ENCODE assay signal across 28 mouse cellular contexts in genomic region chr12:79060134-79060533, GRCm38 (mm10). TPM values are rescaled to one million over a fixed set of nuclear protein-coding genes. Genes with fewer than 3 reads are reported as not detected.
A peak's percentile ranks its signal among the peaks of the same experiment; 100 is the strongest.
DNase-seq lines count a peak whose midpoint lies in the region; ATAC-seq and TF ChIP-seq lines count a peak whose summit lies in the region.
"Had no signal": no experiment of that assay in that cellular context is flagged by ENCODE, and none has a peak within 500 bp of the region (broad histone marks: within the 10 kb centered on the region; RNA-seq: fewer than 3 reads in every experiment).

No protein-coding gene starts in this region.

- H3K9ac ChIP-seq in intestine, embryonic 15.5 days: no peak overlapping the region
- H3K9ac ChIP-seq in intestine, postnatal 0 days (ENCODE audit: low read depth, low read length): no peak overlapping the region
- no peak overlapping the region for H3K9ac ChIP-seq in CH12.LX (ENCODE audit: insufficient read depth, low read depth)
- no peak overlapping the region for H3K9ac ChIP-seq in lung, embryonic 15.5 days
- H3K9ac ChIP-seq in stomach, embryonic 14.5 days (replicated peaks; ENCODE audit: low read depth, low read length): no peak overlapping the region
- H3K9ac ChIP-seq: embryonic facial prominence, embryonic 15.5 days; forebrain, embryonic 12.5 days; forebrain, postnatal 0 days; heart, embryonic 12.5 days; hindbrain, embryonic 14.5 days; liver, embryonic 12.5 days; liver, postnatal 0 days had no signal

- TF ChIP-seq RAD21 in CH12.LX (IDR thresholded peaks at IDR 0.05; ENCODE audit: low read depth, low read length): no peak

- H3K9me3 ChIP-seq in intestine, embryonic 15.5 days: no peaks in the 10 kb centered on the region
- H3K9me3 ChIP-seq in intestine, postnatal 0 days (ENCODE audit: control insufficient read depth): no peaks in the 10 kb centered on the region
- H3K9me3 ChIP-seq in CH12.LX (replicated peaks; ENCODE audit: low read length): peaks cover 3% of the 10 kb centered on the region
- H3K9me3 ChIP-seq in lung, embryonic 15.5 days: no peaks in the 10 kb centered on the region
- no peaks in the 10 kb centered on the region for H3K9me3 ChIP-seq in stomach, embryonic 14.5 days (ENCODE audit: control insufficient read depth, low read depth, low read length)
- H3K9me3 ChIP-seq: embryonic facial prominence, embryonic 10.5 days; embryonic facial prominence, embryonic 15.5 days; forebrain, embryonic 12.5 days; heart, embryonic 12.5 days; liver, embryonic 12.5 days had no signal

- dilution Hi-C loops in CH12.LX (cut with MboI; ENCODE audit: extremely low pct_ligation_motif_present, extremely low pct_unique_long_range_greater_than_20kb, low sequenced_read_pairs): no loop called here

- 86% methylated on average over 9 of the region's 9 CpGs for WGBS in intestine, embryonic 15.5 days
- 87% methylated on average over 9 of the region's 9 CpGs for WGBS in intestine, postnatal 0 days
- 72% methylated on average over 9 of the region's 9 CpGs for WGBS in lung, embryonic 15.5 days
- WGBS in stomach, embryonic 14.5 days: 87% methylated on average over 9 of the region's 9 CpGs

- no peak overlapping the region for H3K4me3 ChIP-seq in intestine, embryonic 15.5 days (replicated peaks)
- no peak overlapping the region for H3K4me3 ChIP-seq in intestine, postnatal 0 days (ENCODE audit: low read depth, low read length)
- H3K4me3 ChIP-seq in CH12.LX (replicated peaks in 1 of 3; ENCODE audit: low read depth in 2 of 3, low read length in 2 of 3, poor library complexity in 1 of 3): no peak overlapping the region
- no peak overlapping the region for H3K4me3 ChIP-seq in lung, embryonic 15.5 days
- H3K4me3 ChIP-seq in stomach, embryonic 14.5 days (ENCODE audit: low read depth, low read length): no peak overlapping the region
- H3K4me3 ChIP-seq: embryonic facial prominence, embryonic 10.5 days; embryonic facial prominence, embryonic 15.5 days; forebrain, embryonic 12.5 days; heart, embryonic 12.5 days; liver, embryonic 12.5 days had no signal

- no peak for TF ChIP-seq POLR2A in CH12.LX (IDR thresholded peaks at IDR 0.05; ENCODE audit: low read depth, low read length)

- in situ Hi-C loops in CH12.LX (cut with MboI; ENCODE audit: low pct_ligation_motif_present, low pct_unique_long_range_greater_than_20kb, low sequenced_read_pairs): no loop called here

- H3K27ac ChIP-seq in intestine, embryonic 15.5 days: no peak overlapping the region
- no peak overlapping the region for H3K27ac ChIP-seq in intestine, postnatal 0 days (ENCODE audit: low read depth, low read length)
- H3K27ac ChIP-seq in CH12.LX (ENCODE audit: insufficient read depth, low read depth): 0 out of 2 replicates have a peak overlapping the region, but pooled peaks have one; percentile 26
- H3K27ac ChIP-seq in lung, embryonic 15.5 days: peak overlapping the region; percentile 25
- H3K27ac ChIP-seq in stomach, embryonic 14.5 days (ENCODE audit: low read length): no peak overlapping the region
- H3K27ac ChIP-seq: embryonic facial prominence, embryonic 10.5 days; embryonic facial prominence, embryonic 15.5 days; forebrain, embryonic 12.5 days; hindbrain, embryonic 14.5 days; kidney, postnatal 0 days; liver, embryonic 12.5 days had no signal

- peaks cover 9% of the 10 kb centered on the region for H3K36me3 ChIP-seq in intestine, embryonic 15.5 days
- peaks cover 38% of the 10 kb centered on the region for H3K36me3 ChIP-seq in intestine, postnatal 0 days (ENCODE audit: control insufficient read depth, insufficient read depth)
- peaks cover 0 to 23% of the 10 kb centered on the region in 2 experiments for H3K36me3 ChIP-seq in CH12.LX (replicated peaks in 1 of 2; ENCODE audit: control insufficient read depth in 1 of 2, insufficient read depth in 1 of 2, low read length in 1 of 2)
- H3K36me3 ChIP-seq in lung, embryonic 15.5 days: 0 out of 2 replicates have a peak, but pooled peaks cover 3% of the 10 kb centered on the region
- H3K36me3 ChIP-seq in stomach, embryonic 14.5 days (ENCODE audit: control insufficient read depth, insufficient read depth, low read length): no peaks in the 10 kb centered on the region; the same call in 1 of the 2 replicates
- H3K36me3 ChIP-seq: liver, embryonic 12.5 days had no signal

- H3K4me2 ChIP-seq in intestine, embryonic 15.5 days (replicated peaks): no peak overlapping the region
- H3K4me2 ChIP-seq in intestine, postnatal 0 days (replicated peaks; ENCODE audit: low read depth): no peak overlapping the region
- no peak overlapping the region for H3K4me2 ChIP-seq in CH12.LX (ENCODE audit: insufficient read depth, low read depth, poor library complexity, severe bottlenecking)
- no peak overlapping the region for H3K4me2 ChIP-seq in lung, embryonic 15.5 days
- H3K4me2 ChIP-seq in stomach, embryonic 14.5 days (replicated peaks; ENCODE audit: low read depth, low read length): no peak overlapping the region
- H3K4me2 ChIP-seq: embryonic facial prominence, embryonic 15.5 days; forebrain, embryonic 12.5 days; heart, embryonic 12.5 days; hindbrain, embryonic 14.5 days; liver, embryonic 12.5 days had no signal

- no peak for TF ChIP-seq CTCF in intestine, postnatal 0 days (IDR thresholded peaks at IDR 0.05; ENCODE audit: low read depth)
- TF ChIP-seq CTCF in CH12.LX (conservative IDR thresholded peaks at IDR 0.05 in 1 of 2, IDR thresholded peaks at IDR 0.05 in 1 of 2; ENCODE audit: low read depth in 2 of 2, low read length in 2 of 2): no peak

- no peak for TF ChIP-seq EP300 in CH12.LX (IDR thresholded peaks at IDR 0.05; ENCODE audit: low read length)

- H3K27me3 ChIP-seq in intestine, embryonic 15.5 days (replicated peaks): no peaks in the 10 kb centered on the region
- no peaks in the 10 kb centered on the region for H3K27me3 ChIP-seq in intestine, postnatal 0 days (replicated peaks; ENCODE audit: control insufficient read depth, insufficient read depth, low read length)
- no peaks in the 10 kb centered on the region for H3K27me3 ChIP-seq in CH12.LX (replicated peaks)
- no peaks in the 10 kb centered on the region for H3K27me3 ChIP-seq in lung, embryonic 15.5 days
- H3K27me3 ChIP-seq in stomach, embryonic 14.5 days (ENCODE audit: control insufficient read depth, insufficient read depth, low read length): no peaks in the 10 kb centered on the region
- H3K27me3 ChIP-seq: embryonic facial prominence, embryonic 15.5 days; forebrain, embryonic 12.5 days; heart, embryonic 12.5 days; liver, embryonic 12.5 days had no signal

- DNase-seq in CH12.LX (ENCODE audit: extremely low read depth): no peak
- DNase-seq in urinary bladder, adult 18-20 months (ENCODE audit: low spot score in 2 of 2): no peak
- DNase-seq: adrenal gland, adult 8-10 months; cerebellum, adult 2 months; cerebellum, postnatal 14 days; forebrain, postnatal 0 days; kidney, adult 2 months; kidney, postnatal 4 days; left cerebral cortex, postnatal 4 days; liver, postnatal 0 days; midbrain, embryonic 14.5 days; right cerebral cortex, adult 18-20 months; thymus, adult 18-20 months; thymus, postnatal 25 days had no signal

- ATAC-seq in intestine, embryonic 15.5 days: peak; percentile 68; the same call in 1 of the 2 replicates
- no peak for ATAC-seq in intestine, postnatal 0 days
- peak; percentile 42 for ATAC-seq in lung, embryonic 15.5 days (ENCODE audit: borderline replicate concordance, extremely low read depth, low FRiP score, low TSS enrichment)
- 0 out of 2 replicates have a peak, but pooled peaks have one; percentile 18 for ATAC-seq in stomach, embryonic 14.5 days (ENCODE audit: insufficient number of reproducible peaks, insufficient read depth, low FRiP score, low read depth)
- no peak for ATAC-seq in CD4-positive, CD25-positive, alpha-beta regulatory T cell, adult 4 months
- ATAC-seq: activated CD4-positive, CD25-positive, alpha-beta regulatory T cell, adult 4 months; forebrain, postnatal 0 days; liver, embryonic 12.5 days; liver, postnatal 0 days had no signal

- H3K79me2 ChIP-seq in CH12.LX (replicated peaks; ENCODE audit: control insufficient read depth, extremely low read depth, insufficient read depth, poor library complexity, severe bottlenecking): no peaks in the 10 kb centered on the region

- H3K4me1 ChIP-seq in intestine, embryonic 15.5 days (replicated peaks): 0 out of 2 replicates have a peak, but pooled peaks cover 2% of the 10 kb centered on the region
- no peaks in the 10 kb centered on the region for H3K4me1 ChIP-seq in intestine, postnatal 0 days (replicated peaks; ENCODE audit: control insufficient read depth, insufficient read depth, low read length)
- H3K4me1 ChIP-seq in CH12.LX (ENCODE audit: control insufficient read depth in 1 of 2, insufficient read depth in 2 of 2): peaks cover 19 to 61% of the 10 kb centered on the region in 2 experiments
- H3K4me1 ChIP-seq in lung, embryonic 15.5 days: peaks cover 7% of the 10 kb centered on the region; the same call in 1 of the 2 replicates
- H3K4me1 ChIP-seq in stomach, embryonic 14.5 days (ENCODE audit: control insufficient read depth, insufficient read depth, low read length): 0 out of 2 replicates have a peak, but pooled peaks cover 4% of the 10 kb centered on the region
- H3K4me1 ChIP-seq: embryonic facial prominence, embryonic 15.5 days; forebrain, embryonic 12.5 days had no signal

RNA-seq across cellular contexts. Expression of gene Pigh, which starts 29.3 kb away (rescaled TPM):
- polyA plus RNA-seq in intestine, embryonic 15.5 days (2015; fragmentation: Nextera tagmentation; extraction: Ambion mirVana): 25.4 and 26.0 TPM in 2 replicates
- polyA plus RNA-seq in intestine, postnatal 0 days (2015; fragmentation: Nextera tagmentation; extraction: Ambion mirVana): 18.2 and 20.9 TPM in 2 replicates
- 12.8 and 13.0 TPM in 2 replicates for total RNA-seq in CH12.LX (2012; rRNA removed)
- 17.8 and 18.2 TPM in 2 replicates for total RNA-seq in CH12.LX (2014; rRNA removed)
- polyA plus RNA-seq in CH12.LX (2012; ENCODE audit: insufficient read length, low read depth): 8.3 and 9.3 TPM in 2 replicates
- 23.9 and 28.6 TPM in 2 replicates for polyA plus RNA-seq in lung, embryonic 15.5 days (2015; fragmentation: Nextera tagmentation; extraction: Ambion mirVana)
- polyA plus RNA-seq in stomach, embryonic 14.5 days (2014; fragmentation: Nextera tagmentation; extraction: Ambion mirVana): 36.0 and 37.4 TPM in 2 replicates
- polyA plus RNA-seq in CD4-positive, CD25-positive, alpha-beta regulatory T cell, adult 4 months (2017; shearing (Covaris generic)): 10 to 100 TPM; 31.8 to 35.7 TPM

RNA-seq across cellular contexts. Expression of gene Plekhh1, which starts 31.2 kb away (rescaled TPM):
- polyA plus RNA-seq in intestine, embryonic 15.5 days (2015; fragmentation: Nextera tagmentation; extraction: Ambion mirVana): 6.8 and 7.3 TPM in 2 replicates
- 12.2 and 12.6 TPM in 2 replicates for polyA plus RNA-seq in intestine, postnatal 0 days (2015; fragmentation: Nextera tagmentation; extraction: Ambion mirVana)
- total RNA-seq in CH12.LX (2012; rRNA removed): 0.92 and 1.9 TPM in 2 replicates
- 0.27 and 0.31 TPM in 2 replicates for total RNA-seq in CH12.LX (2014; rRNA removed)
- polyA plus RNA-seq in CH12.LX (2012; ENCODE audit: insufficient read length, low read depth): 0.69 and 0.75 TPM in 2 replicates
- 3.3 and 3.4 TPM in 2 replicates for polyA plus RNA-seq in lung, embryonic 15.5 days (2015; fragmentation: Nextera tagmentation; extraction: Ambion mirVana)
- polyA plus RNA-seq in stomach, embryonic 14.5 days (2014; fragmentation: Nextera tagmentation; extraction: Ambion mirVana): 4.7 and 4.8 TPM in 2 replicates
- polyA plus RNA-seq in CD4-positive, CD25-positive, alpha-beta regulatory T cell, adult 4 months (2017; shearing (Covaris generic)): under 1 TPM in 1 of 2 experiments, not detected in 1; 0.12 TPM
- total RNA-seq: megakaryocyte-erythroid progenitor cell, adult 5-6 weeks had no signal

RNA-seq across cellular contexts. Expression of gene Tmem229b, which starts 52.7 kb away (rescaled TPM):
- 5.0 and 5.2 TPM in 2 replicates for polyA plus RNA-seq in intestine, embryonic 15.5 days (2015; fragmentation: Nextera tagmentation; extraction: Ambion mirVana)
- polyA plus RNA-seq in intestine, postnatal 0 days (2015; fragmentation: Nextera tagmentation; extraction: Ambion mirVana): 8.6 and 11.9 TPM in 2 replicates
- 41.7 and 45.0 TPM in 2 replicates for total RNA-seq in CH12.LX (2012; rRNA removed)
- 64.4 and 66.5 TPM in 2 replicates for total RNA-seq in CH12.LX (2014; rRNA removed)
- 125 and 129 TPM in 2 replicates for polyA plus RNA-seq in CH12.LX (2012; ENCODE audit: insufficient read length, low read depth)
- polyA plus RNA-seq in lung, embryonic 15.5 days (2015; fragmentation: Nextera tagmentation; extraction: Ambion mirVana): 5.4 and 7.3 TPM in 2 replicates
- 5.3 and 5.7 TPM in 2 replicates for polyA plus RNA-seq in stomach, embryonic 14.5 days (2014; fragmentation: Nextera tagmentation; extraction: Ambion mirVana)
- 10 to 100 TPM; 33.4 to 52.5 TPM for polyA plus RNA-seq in CD4-positive, CD25-positive, alpha-beta regulatory T cell, adult 4 months (2017; shearing (Covaris generic))

Comparison
In these comparisons a context has a peak if more than half of its experiments do, and no peak if none do; other contexts are left out.
1. ATAC-seq: peak in intestine, embryonic 15.5 days (single experiment), lung, embryonic 15.5 days (single experiment) and stomach, embryonic 14.5 days (single experiment); none in intestine, postnatal 0 days (single experiment) and CD4-positive, CD25-positive, alpha-beta regulatory T cell, adult 4 months (single experiment).
2. H3K27ac ChIP-seq: peak in CH12.LX (single experiment) and lung, embryonic 15.5 days (single experiment); none in intestine, embryonic 15.5 days (single experiment), intestine, postnatal 0 days (single experiment) and stomach, embryonic 14.5 days (single experiment).